Mouse (Mus musculus) intestine, embryonic 15.5 days (tissue): ENCODE results near the gene Sh3pxd2b. TPM values are rescaled to one million over a fixed set of nuclear protein-coding genes. Genes with fewer than 3 reads are reported as not detected.

Source experiments
- polyA plus RNA-seq: library from polyadenylated mRNA; unstranded; fragments of >200 nt; fragmentation: Nextera tagmentation; extraction: Ambion mirVana; gene quantifications from 2 replicates; pipeline ENCODE4 v1.2.1, GENCODE M21; 2015

Gene Sh3pxd2b
- polyA plus RNA-seq, 1 experiment from 2014 or later: 12.9 TPM

Other genes with a start within 250 kb of the Sh3pxd2b start
- gene Il9r, start 147.5 kb upstream of the Sh3pxd2b start, polyA plus RNA-seq: 0.09 and 0.11 TPM in 2 replicates
- 45.1 and 49.1 TPM in 2 replicates for gene Snrnp25, start 142.4 kb upstream of the Sh3pxd2b start, polyA plus RNA-seq
- 52.8 and 53.5 TPM in 2 replicates for gene Rhbdf1, start 125.5 kb upstream of the Sh3pxd2b start, polyA plus RNA-seq
- gene Mpg, start 121.3 kb upstream of the Sh3pxd2b start, polyA plus RNA-seq: 30.8 and 36.6 TPM in 2 replicates
- gene Nprl3, start 80.1 kb upstream of the Sh3pxd2b start, polyA plus RNA-seq: 29.4 and 33.6 TPM in 2 replicates
- 36.3 and 48.2 TPM in 2 replicates for gene Hba-x, start 71.4 kb upstream of the Sh3pxd2b start, polyA plus RNA-seq
- gene Hba-a1, start 64.3 kb upstream of the Sh3pxd2b start, polyA plus RNA-seq: 4,064 and 4,369 TPM in 2 replicates
- 3.0 and 3.3 TPM in 2 replicates for gene Hbq1b, start 60.9 kb upstream of the Sh3pxd2b start, polyA plus RNA-seq
- 10,966 and 11,197 TPM in 2 replicates for gene Hba-a2, start 51.3 kb upstream of the Sh3pxd2b start, polyA plus RNA-seq
- gene Hbq1a, start 47.8 kb upstream of the Sh3pxd2b start, polyA plus RNA-seq: 0.40 and 0.68 TPM in 2 replicates
- 29.4 and 34.0 TPM in 2 replicates for gene Ubtd2, start 107.5 kb downstream of the Sh3pxd2b start, polyA plus RNA-seq
- gene Efcab9, start 184.3 kb downstream of the Sh3pxd2b start, polyA plus RNA-seq: 0.35 and 0.64 TPM in 2 replicates
- gene Stk10, start 185.5 kb downstream of the Sh3pxd2b start, polyA plus RNA-seq: 3.6 and 4.3 TPM in 2 replicates